Mouse (Mus musculus): ENCODE results near the gene Samd4. TPM values are rescaled to one million over a fixed set of nuclear protein-coding genes. Genes with fewer than 3 reads are reported as not detected.

Samd4 gene
- polyA plus RNA-seq, 1 experiment from 2014 or later, result 2.9 TPM

GRCm38 (mm10) chr14:46893961-46894360 lies 11.3 kb downstream of the Samd4 start:
- Histone ChIP-seq H3K27me3 (ENCODE audit: control insufficient read depth, insufficient read depth, low read length) (no peaks in the 10 kb centered on the region), H3K9ac (ENCODE audit: low read length) (no peak overlapping the region), H3K9me3 (ENCODE audit: control insufficient read depth, low read length) (no peaks in the 10 kb centered on the region), H3K4me2 (ENCODE audit: low read depth, low read length, severe bottlenecking) (no peak overlapping the region), H3K27ac (ENCODE audit: low read depth, low read length) (no peak overlapping the region), H3K4me1 (replicated peaks; ENCODE audit: control insufficient read depth, insufficient read depth, low read length) (no peaks in the 10 kb centered on the region), H3K36me3 (ENCODE audit: control insufficient read depth, insufficient read depth, low read length) (no peaks in the 10 kb centered on the region), H3K4me3 (ENCODE audit: low read depth, low read length) (no peak overlapping the region)
- 90% methylated on average over 10 of the region's 10 CpGs for WGBS
- ATAC-seq (replicated peaks; ENCODE audit: low FRiP score) (no peak), DNase-seq (ENCODE audit: low spot score) (no peak)

- H3K36me3 ChIP-seq (ENCODE audit: control insufficient read depth, insufficient read depth, low read length), result no peaks in the 10 kb centered on the region
- WGBS, result 82% methylated on average over 5 of the region's 5 CpGs
- H3K9me3 ChIP-seq (ENCODE audit: control insufficient read depth, low read length), result no peaks in the 10 kb centered on the region
- H3K4me1 ChIP-seq (replicated peaks; ENCODE audit: control insufficient read depth, insufficient read depth, low read length), result peaks cover 3% of the 10 kb centered on the region; the same call in 1 of the 2 replicates
- ATAC-seq (replicated peaks; ENCODE audit: low FRiP score) (no peak), DNase-seq (ENCODE audit: low spot score) (no peak)
- H3K27ac ChIP-seq (ENCODE audit: low read depth, low read length), result no peak overlapping the region
- no peaks in the 10 kb centered on the region for H3K27me3 ChIP-seq (ENCODE audit: control insufficient read depth, insufficient read depth, low read length)
- no peak overlapping the region for H3K4me2 ChIP-seq (ENCODE audit: low read depth, low read length, severe bottlenecking)
- no peak overlapping the region for H3K9ac ChIP-seq (ENCODE audit: low read length)
- H3K4me3 ChIP-seq (ENCODE audit: low read depth, low read length), result no peak overlapping the region
These were observed 15.3 kb downstream of the Samd4 start for GRCm38 (mm10) chr14:46897953-46898352.

GRCm38 (mm10) chr14:46898626-46899025 lies 16.0 kb downstream of the Samd4 start:
- Histone ChIP-seq H3K27ac (ENCODE audit: low read depth, low read length) (no peak overlapping the region), H3K9ac (ENCODE audit: low read length) (no peak overlapping the region), H3K36me3 (ENCODE audit: control insufficient read depth, insufficient read depth, low read length) (no peaks in the 10 kb centered on the region), H3K9me3 (ENCODE audit: control insufficient read depth, low read length) (no peaks in the 10 kb centered on the region), H3K4me3 (ENCODE audit: low read depth, low read length) (no peak overlapping the region), H3K4me1 (replicated peaks; ENCODE audit: control insufficient read depth, insufficient read depth, low read length) (peaks cover 3% of the 10 kb centered on the region; the same call in 1 of the 2 replicates), H3K27me3 (ENCODE audit: control insufficient read depth, insufficient read depth, low read length) (no peaks in the 10 kb centered on the region), H3K4me2 (ENCODE audit: low read depth, low read length, severe bottlenecking) (no peak overlapping the region)
- no peak for ATAC-seq (replicated peaks; ENCODE audit: low FRiP score)
- 69% methylated on average over 3 of the region's 3 CpGs for WGBS
- no peak for DNase-seq (ENCODE audit: low spot score)

- H3K27me3 ChIP-seq (ENCODE audit: control insufficient read depth, insufficient read depth, low read length), result no peaks in the 10 kb centered on the region
- WGBS, result 94% methylated on average over 9 of the region's 9 CpGs
These were observed 19.9 kb downstream of the Samd4 start for GRCm38 (mm10) chr14:46902498-46903087.

GRCm38 (mm10) chr14:46904276-46904675 lies 21.6 kb downstream of the Samd4 start:
- ATAC-seq (replicated peaks; ENCODE audit: low FRiP score) (no peak), DNase-seq (ENCODE audit: low spot score) (no peak)
- H3K9me3 ChIP-seq (ENCODE audit: control insufficient read depth, low read length), result no peaks in the 10 kb centered on the region
- no peak overlapping the region for H3K27ac ChIP-seq (ENCODE audit: low read depth, low read length)
- WGBS, result 93% methylated on average over 4 of the region's 4 CpGs
- H3K27me3 ChIP-seq (ENCODE audit: control insufficient read depth, insufficient read depth, low read length), result no peaks in the 10 kb centered on the region
- H3K9ac ChIP-seq (ENCODE audit: low read length), result no peak overlapping the region
- no peak overlapping the region for H3K4me2 ChIP-seq (ENCODE audit: low read depth, low read length, severe bottlenecking)
- no peak overlapping the region for H3K4me3 ChIP-seq (ENCODE audit: low read depth, low read length)
- H3K36me3 ChIP-seq (ENCODE audit: control insufficient read depth, insufficient read depth, low read length), result no peaks in the 10 kb centered on the region
- H3K4me1 ChIP-seq (replicated peaks; ENCODE audit: control insufficient read depth, insufficient read depth, low read length), result peaks cover 3% of the 10 kb centered on the region; the same call in 1 of the 2 replicates

More at GRCm38 (mm10) chr14:46902498-46903087, 19.9 kb downstream of the Samd4 start:
- H3K9ac ChIP-seq (ENCODE audit: low read length), result no peak overlapping the region
- no peak overlapping the region for H3K4me3 ChIP-seq (ENCODE audit: low read depth, low read length)
- H3K27ac ChIP-seq (ENCODE audit: low read depth, low read length), result no peak overlapping the region
- H3K4me1 ChIP-seq (replicated peaks; ENCODE audit: control insufficient read depth, insufficient read depth, low read length), result peaks cover 3% of the 10 kb centered on the region; the same call in 1 of the 2 replicates
- ATAC-seq (replicated peaks; ENCODE audit: low FRiP score) (no peak), DNase-seq (ENCODE audit: low spot score) (no peak)
- no peaks in the 10 kb centered on the region for H3K9me3 ChIP-seq (ENCODE audit: control insufficient read depth, low read length)
- H3K4me2 ChIP-seq (ENCODE audit: low read depth, low read length, severe bottlenecking), result no peak overlapping the region
- H3K36me3 ChIP-seq (ENCODE audit: control insufficient read depth, insufficient read depth, low read length), result no peaks in the 10 kb centered on the region

GRCm38 (mm10) chr14:46908858-46909257 lies 26.2 kb downstream of the Samd4 start:
- 82% methylated on average over 8 of the region's 8 CpGs for WGBS
- H3K27ac ChIP-seq (ENCODE audit: low read depth, low read length), result no peak overlapping the region
- DNase-seq (ENCODE audit: low spot score), result no peak

GRCm38 (mm10) chr14:46912496-46912895 lies 29.8 kb downstream of the Samd4 start:
- WGBS, result 92% methylated on average over 7 of the region's 7 CpGs
- ATAC-seq (replicated peaks; ENCODE audit: low FRiP score), result no peak
- H3K9me3 ChIP-seq (ENCODE audit: control insufficient read depth, low read length), result no peaks in the 10 kb centered on the region
- H3K27me3 ChIP-seq (ENCODE audit: control insufficient read depth, insufficient read depth, low read length), result no peaks in the 10 kb centered on the region
- H3K36me3 ChIP-seq (ENCODE audit: control insufficient read depth, insufficient read depth, low read length), result no peaks in the 10 kb centered on the region
- no peak for DNase-seq (ENCODE audit: low spot score)
- H3K27ac ChIP-seq (ENCODE audit: low read depth, low read length), result no peak overlapping the region
- H3K9ac ChIP-seq (ENCODE audit: low read length), result no peak overlapping the region
- no peak overlapping the region for H3K4me2 ChIP-seq (ENCODE audit: low read depth, low read length, severe bottlenecking)
- no peaks in the 10 kb centered on the region for H3K4me1 ChIP-seq (replicated peaks; ENCODE audit: control insufficient read depth, insufficient read depth, low read length)
- no peak overlapping the region for H3K4me3 ChIP-seq (ENCODE audit: low read depth, low read length)

More at GRCm38 (mm10) chr14:46908858-46909257, 26.2 kb downstream of the Samd4 start:
- H3K9ac ChIP-seq (ENCODE audit: low read length), result no peak overlapping the region
- no peaks in the 10 kb centered on the region for H3K9me3 ChIP-seq (ENCODE audit: control insufficient read depth, low read length)
- H3K36me3 ChIP-seq (ENCODE audit: control insufficient read depth, insufficient read depth, low read length), result no peaks in the 10 kb centered on the region
- no peaks in the 10 kb centered on the region for H3K4me1 ChIP-seq (replicated peaks; ENCODE audit: control insufficient read depth, insufficient read depth, low read length)
- H3K4me3 ChIP-seq (ENCODE audit: low read depth, low read length), result no peak overlapping the region
- H3K27me3 ChIP-seq (ENCODE audit: control insufficient read depth, insufficient read depth, low read length), result no peaks in the 10 kb centered on the region
- ATAC-seq (replicated peaks; ENCODE audit: low FRiP score), result no peak
- no peak overlapping the region for H3K4me2 ChIP-seq (ENCODE audit: low read depth, low read length, severe bottlenecking)

GRCm38 (mm10) chr14:46914356-46914755 lies 31.7 kb downstream of the Samd4 start:
- Histone ChIP-seq H3K27ac (ENCODE audit: low read depth, low read length) (no peak overlapping the region), H3K36me3 (ENCODE audit: control insufficient read depth, insufficient read depth, low read length) (no peaks in the 10 kb centered on the region), H3K4me3 (ENCODE audit: low read depth, low read length) (no peak overlapping the region), H3K9me3 (ENCODE audit: control insufficient read depth, low read length) (no peaks in the 10 kb centered on the region), H3K9ac (ENCODE audit: low read length) (no peak overlapping the region), H3K27me3 (ENCODE audit: control insufficient read depth, insufficient read depth, low read length) (no peaks in the 10 kb centered on the region), H3K4me1 (replicated peaks; ENCODE audit: control insufficient read depth, insufficient read depth, low read length) (no peaks in the 10 kb centered on the region), H3K4me2 (ENCODE audit: low read depth, low read length, severe bottlenecking) (no peak overlapping the region)
- no peak for ATAC-seq (replicated peaks; ENCODE audit: low FRiP score)
- no peak for DNase-seq (ENCODE audit: low spot score)
- WGBS, result 76% methylated on average over 6 of the region's 6 CpGs

GRCm38 (mm10) chr14:46915555-46915954 lies 32.9 kb downstream of the Samd4 start:
- ATAC-seq (replicated peaks; ENCODE audit: low FRiP score) (no peak), DNase-seq (ENCODE audit: low spot score) (no peak)
- H3K27ac ChIP-seq (ENCODE audit: low read depth, low read length), result no peak overlapping the region
- H3K36me3 ChIP-seq (ENCODE audit: control insufficient read depth, insufficient read depth, low read length), result no peaks in the 10 kb centered on the region
- H3K4me1 ChIP-seq (replicated peaks; ENCODE audit: control insufficient read depth, insufficient read depth, low read length), result no peaks in the 10 kb centered on the region
- H3K4me2 ChIP-seq (ENCODE audit: low read depth, low read length, severe bottlenecking), result no peak overlapping the region
- 72% methylated on average over 6 of the region's 6 CpGs for WGBS
- no peak overlapping the region for H3K4me3 ChIP-seq (ENCODE audit: low read depth, low read length)
- no peaks in the 10 kb centered on the region for H3K9me3 ChIP-seq (ENCODE audit: control insufficient read depth, low read length)
- no peaks in the 10 kb centered on the region for H3K27me3 ChIP-seq (ENCODE audit: control insufficient read depth, insufficient read depth, low read length)
- no peak overlapping the region for H3K9ac ChIP-seq (ENCODE audit: low read length)
